Mouse (Mus musculus) forebrain, embryonic 16.5 days (tissue): ENCODE measurements at regions not wholly inside any gene's neighbourhood (a gene's known extent, or its start where the extent isn't known, plus 50 kb on each side); places are given as distances from the start of the nearest gene placed in this dataset.

ENCODE experiments used
- ATAC-seq: fragments of 200-750 bp; cut with Nextera tagmentation; 2 replicates; pipeline ENCODE4 v1.8.0; 2017; ENCODE audit warnings: mild to moderate bottlenecking, moderate library complexity
- H3K27ac ChIP-seq: fragments of 300-500 bp; sonication (generic); 2 replicates; pipeline ENCODE4 v1.5.1; 2014; ENCODE audit warnings: low read length, control low read depth
- H3K27me3 ChIP-seq: fragments of 300-500 bp; sonication (generic); replicated peaks from 2 replicates; pipeline ENCODE4 v1.6.1; 2014; ENCODE audit warnings: low read length; ENCODE audit not compliant: control insufficient read depth, insufficient read depth
- H3K36me3 ChIP-seq: fragments of 300-500 bp; sonication (generic); 2 replicates; pipeline ENCODE4 v1.6.1; 2014; ENCODE audit not compliant: control insufficient read depth, insufficient read depth
- H3K4me1 ChIP-seq: fragments of 300-500 bp; sonication (generic); replicated peaks from 2 replicates; pipeline ENCODE4 v1.6.1; 2014; ENCODE audit warnings: low read length; ENCODE audit not compliant: control insufficient read depth, insufficient read depth
- H3K4me2 ChIP-seq: fragments of 300-500 bp; sonication (generic); 2 replicates; pipeline ENCODE4 v1.6.1; 2014; ENCODE audit warnings: mild to moderate bottlenecking, low read length, control low read depth
- H3K4me3 ChIP-seq: fragments of 300-500 bp; sonication (generic); replicated peaks from 2 replicates; pipeline ENCODE4 v1.5.1; 2014; ENCODE audit warnings: mild to moderate bottlenecking, low read length, control low read depth
- H3K9ac ChIP-seq: fragments of 300-500 bp; sonication (generic); replicated peaks from 2 replicates; pipeline ENCODE4 v1.6.1; 2014; ENCODE audit warnings: low read depth, low read length, control low read depth
- H3K9me3 ChIP-seq: fragments of 300-500 bp; sonication (generic); 2 replicates; pipeline ENCODE4 v1.6.1; 2016; ENCODE audit warnings: low read length; ENCODE audit not compliant: control insufficient read depth
- WGBS: fragments of 180-500 bp; shearing (Covaris S2); extraction: QIAGEN DNeasy Blood & Tissue Kit; methylation state at CpG from one replicate; pipeline ENCODE4 v1.1.7; 2014; 5-methylcytosine and 5-hydroxymethylcytosine counted together

- H3K27ac ChIP-seq = no peak overlapping the region
- no peaks in the 10 kb centered on the region for H3K4me1 ChIP-seq
- H3K36me3 ChIP-seq = no peaks in the 10 kb centered on the region
- no peak overlapping the region for H3K4me2 ChIP-seq
- no peak for ATAC-seq
- H3K9ac ChIP-seq = no peak overlapping the region
- H3K27me3 ChIP-seq = no peaks in the 10 kb centered on the region
- no peaks in the 10 kb centered on the region for H3K9me3 ChIP-seq
- WGBS = 80% methylated on average over 5 of the region's 5 CpGs
- no peak overlapping the region for H3K4me3 ChIP-seq
Measured at GRCm38 (mm10) chr2:144182108-144182507, 88.4 kb upstream of the Mgme1 start.

GRCm38 (mm10) chr2:144182542-144182941 is 87.9 kb upstream of the Mgme1 start:
- Histone ChIP-seq H3K27ac (no peak overlapping the region), H3K9ac (no peak overlapping the region), H3K27me3 (no peaks in the 10 kb centered on the region), H3K9me3 (no peaks in the 10 kb centered on the region), H3K36me3 (no peaks in the 10 kb centered on the region), H3K4me1 (no peaks in the 10 kb centered on the region), H3K4me2 (no peak overlapping the region), H3K4me3 (no peak overlapping the region)
- 68% methylated on average over 7 of the region's 7 CpGs for WGBS
- no peak for ATAC-seq

GRCm38 (mm10) chr2:144183371-144183944 is 87.0 kb upstream of the Mgme1 start:
- H3K9ac ChIP-seq = no peak overlapping the region
- no peak for ATAC-seq
- WGBS = 72% methylated on average over 5 of the region's 5 CpGs
- H3K9me3 ChIP-seq = no peaks in the 10 kb centered on the region
- no peaks in the 10 kb centered on the region for H3K4me1 ChIP-seq
- no peak overlapping the region for H3K27ac ChIP-seq
- H3K27me3 ChIP-seq = no peaks in the 10 kb centered on the region
- H3K4me2 ChIP-seq = no peak overlapping the region
- no peak overlapping the region for H3K4me3 ChIP-seq
- no peaks in the 10 kb centered on the region for H3K36me3 ChIP-seq

- H3K27ac ChIP-seq = no peak overlapping the region
- H3K4me3 ChIP-seq = no peak overlapping the region
- no peaks in the 10 kb centered on the region for H3K4me1 ChIP-seq
- no peaks in the 10 kb centered on the region for H3K27me3 ChIP-seq
- no peaks in the 10 kb centered on the region for H3K36me3 ChIP-seq
- H3K9me3 ChIP-seq = no peaks in the 10 kb centered on the region
- no peak overlapping the region for H3K9ac ChIP-seq
- ATAC-seq = no peak
- H3K4me2 ChIP-seq = no peak overlapping the region
- 93% methylated on average over 3 of the region's 3 CpGs for WGBS
Measured at GRCm38 (mm10) chr2:144185175-144185574, 85.3 kb upstream of the Mgme1 start.

- Histone ChIP-seq H3K9me3 (no peaks in the 10 kb centered on the region), H3K36me3 (no peaks in the 10 kb centered on the region), H3K27ac (no peak overlapping the region), H3K27me3 (no peaks in the 10 kb centered on the region), H3K4me1 (no peaks in the 10 kb centered on the region), H3K9ac (no peak overlapping the region), H3K4me3 (no peak overlapping the region), H3K4me2 (no peak overlapping the region)
- no peak for ATAC-seq
- 100% methylated on average over 3 of the region's 3 CpGs for WGBS
Measured at GRCm38 (mm10) chr2:144186426-144186825, 84.0 kb upstream of the Mgme1 start.

- no peaks in the 10 kb centered on the region for H3K4me1 ChIP-seq
- H3K9me3 ChIP-seq = no peaks in the 10 kb centered on the region
- ATAC-seq = no peak
- H3K9ac ChIP-seq = no peak overlapping the region
- no peak overlapping the region for H3K4me3 ChIP-seq
- H3K27ac ChIP-seq = no peak overlapping the region
- H3K27me3 ChIP-seq = no peaks in the 10 kb centered on the region
- WGBS = 68% methylated on average over 3 of the region's 3 CpGs
- H3K4me2 ChIP-seq = no peak overlapping the region
- H3K36me3 ChIP-seq = no peaks in the 10 kb centered on the region
Measured at GRCm38 (mm10) chr2:144188076-144188475, 82.4 kb upstream of the Mgme1 start.

GRCm38 (mm10) chr2:144188485-144188884 is 82.0 kb upstream of the Mgme1 start:
- Histone ChIP-seq H3K27me3 (no peaks in the 10 kb centered on the region), H3K9ac (no peak overlapping the region), H3K36me3 (no peaks in the 10 kb centered on the region), H3K27ac (no peak overlapping the region), H3K4me2 (no peak overlapping the region), H3K4me3 (no peak overlapping the region), H3K4me1 (no peaks in the 10 kb centered on the region), H3K9me3 (no peaks in the 10 kb centered on the region)
- ATAC-seq = no peak
- 4% methylated on average over 4 of the region's 4 CpGs for WGBS

GRCm38 (mm10) chr2:144189756-144190155 is 80.7 kb upstream of the Mgme1 start:
- H3K4me2 ChIP-seq = no peak overlapping the region
- 71% methylated on average over 7 of the region's 7 CpGs for WGBS
- no peaks in the 10 kb centered on the region for H3K4me1 ChIP-seq
- no peak overlapping the region for H3K9ac ChIP-seq
- H3K36me3 ChIP-seq = no peaks in the 10 kb centered on the region
- no peak overlapping the region for H3K27ac ChIP-seq
- no peaks in the 10 kb centered on the region for H3K9me3 ChIP-seq
- H3K4me3 ChIP-seq = no peak overlapping the region
- no peak for ATAC-seq
- H3K27me3 ChIP-seq = no peaks in the 10 kb centered on the region

- WGBS = 91% methylated on average over 9 of the region's 9 CpGs
- no peak overlapping the region for H3K4me2 ChIP-seq
- no peak overlapping the region for H3K9ac ChIP-seq
- no peak overlapping the region for H3K27ac ChIP-seq
- no peaks in the 10 kb centered on the region for H3K4me1 ChIP-seq
- ATAC-seq = no peak
- H3K36me3 ChIP-seq = no peaks in the 10 kb centered on the region
- H3K9me3 ChIP-seq = no peaks in the 10 kb centered on the region
- no peaks in the 10 kb centered on the region for H3K27me3 ChIP-seq
- H3K4me3 ChIP-seq = no peak overlapping the region
Measured at GRCm38 (mm10) chr2:144191018-144191417, 79.4 kb upstream of the Mgme1 start.

GRCm38 (mm10) chr2:144191707-144192106 is 78.8 kb upstream of the Mgme1 start:
- H3K4me3 ChIP-seq = no peak overlapping the region
- no peak for ATAC-seq
- no peaks in the 10 kb centered on the region for H3K4me1 ChIP-seq
- H3K27me3 ChIP-seq = no peaks in the 10 kb centered on the region
- H3K9ac ChIP-seq = no peak overlapping the region
- no peak overlapping the region for H3K4me2 ChIP-seq
- 82% methylated on average over 4 of the region's 4 CpGs for WGBS
- no peaks in the 10 kb centered on the region for H3K9me3 ChIP-seq
- no peaks in the 10 kb centered on the region for H3K36me3 ChIP-seq
- H3K27ac ChIP-seq = no peak overlapping the region
